Mouse (Mus musculus): ENCODE data around the gene Mfsd8.
"Not testable (repeated sequence)": the region's sequence is repeated elsewhere in the genome, so short reads cannot be mapped to it uniquely, and the experiment has no call there.

The Mfsd8 gene

DNA sequence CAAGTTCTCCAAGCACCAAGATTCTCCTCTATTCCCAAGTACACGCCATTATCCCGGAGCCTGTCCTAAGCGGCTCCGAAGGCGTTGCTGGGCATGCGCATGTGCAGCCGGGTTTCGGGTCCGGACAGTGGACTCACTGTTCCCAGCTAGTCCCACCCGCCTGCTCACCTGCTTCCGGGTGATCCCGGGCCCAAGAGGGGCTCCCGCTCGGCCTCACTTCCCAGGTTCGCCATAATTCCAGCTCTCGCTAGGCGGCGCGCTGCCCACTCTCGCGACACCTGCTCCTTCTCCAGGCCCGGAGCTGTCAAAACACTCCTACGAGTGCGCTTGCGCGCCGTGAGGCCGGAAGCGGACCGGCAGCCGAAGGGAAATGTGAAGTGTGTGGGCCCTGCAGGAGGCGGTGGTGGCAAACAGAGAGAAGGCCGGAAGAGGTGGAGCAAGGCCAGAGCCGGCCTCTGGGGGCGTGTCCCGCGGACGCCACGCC, at the start of gene Mfsd8:
Mfsd8 (minus strand) TSS at position 414 of the 484 bp plus-strand sequence.
- peak; percentile 91 for DNase-seq (ENCODE audit: low read depth)

DNA sequence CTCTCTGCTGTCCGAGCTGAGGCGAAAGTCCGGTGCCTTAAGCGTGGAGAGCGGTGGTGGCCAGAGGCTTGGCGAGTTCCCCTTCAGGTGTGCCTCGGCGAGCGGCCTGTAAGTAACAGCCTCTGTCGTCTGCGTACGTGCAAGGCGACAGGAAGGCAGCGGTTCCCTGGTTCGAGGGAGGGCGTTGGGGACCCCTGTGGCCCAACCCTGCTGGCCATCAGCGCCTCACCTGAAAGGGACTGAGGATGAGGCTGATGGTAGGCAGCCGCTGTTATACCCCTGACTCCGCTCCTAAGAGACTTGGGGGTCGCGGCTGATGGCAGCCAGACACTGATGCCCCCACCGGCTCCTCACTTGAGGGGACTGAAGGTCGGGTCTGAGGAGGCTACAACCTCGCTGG, 47.6 kb upstream of the Mfsd8 start:
- DNase-seq (ENCODE audit: low read depth): peak; percentile 14

DNA sequence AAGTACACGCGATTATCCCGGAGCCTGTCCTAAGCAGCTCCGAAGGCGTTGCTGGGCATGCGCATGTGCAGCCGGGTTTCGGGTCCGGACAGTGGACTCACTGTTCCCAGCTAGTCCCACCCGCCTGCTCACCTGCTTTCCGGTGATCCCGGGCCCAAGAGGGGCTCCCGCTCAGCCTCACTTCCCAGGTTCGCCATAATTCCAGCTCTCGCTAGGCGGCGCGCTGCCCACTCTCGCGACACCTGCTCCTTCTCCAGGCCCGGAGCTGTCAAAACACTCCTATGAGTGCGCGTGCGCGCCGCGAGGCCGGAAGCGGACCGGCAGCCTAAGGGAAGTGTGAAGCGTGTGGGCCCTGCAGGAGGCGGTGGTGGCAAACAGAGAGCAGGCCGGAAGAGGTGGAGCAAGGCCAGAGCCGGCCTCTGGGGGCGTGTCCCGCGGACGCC, 47.2 kb upstream of the Mfsd8 start:
- DNase-seq (ENCODE audit: low read depth): peak; percentile 100

DNA sequence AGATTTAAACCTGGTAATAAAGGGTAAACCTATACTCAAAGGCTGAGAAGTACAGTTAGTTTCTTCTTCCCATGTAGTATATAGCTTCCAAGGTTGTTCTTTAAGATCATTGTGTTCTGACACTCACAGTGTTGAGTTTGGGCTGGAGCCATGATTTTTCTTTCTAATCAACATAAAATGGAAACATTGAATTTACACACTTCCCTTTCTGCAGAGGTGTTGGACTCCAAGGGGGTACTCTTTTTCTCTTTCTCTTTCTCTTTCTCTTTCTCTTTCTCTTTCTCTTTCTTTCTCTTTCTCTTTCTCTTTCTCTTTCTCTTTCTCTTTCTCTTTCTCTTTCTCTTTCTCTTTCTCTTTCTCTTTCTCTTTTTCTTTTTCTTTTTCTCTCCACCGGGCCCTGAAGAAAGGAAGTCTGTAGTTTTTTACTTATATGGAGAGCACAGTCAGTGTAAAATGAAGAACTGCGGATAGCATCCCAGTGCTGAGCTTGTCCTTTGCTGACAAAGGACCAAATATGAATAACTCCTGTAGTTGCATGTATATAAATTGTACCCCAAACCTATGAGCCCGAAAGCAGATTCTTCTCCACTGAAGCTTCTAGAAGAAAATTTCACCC, 6.5 kb upstream of the Mfsd8 start:
- DNase-seq (ENCODE audit: low read depth): not testable (repeated sequence)

DNA sequence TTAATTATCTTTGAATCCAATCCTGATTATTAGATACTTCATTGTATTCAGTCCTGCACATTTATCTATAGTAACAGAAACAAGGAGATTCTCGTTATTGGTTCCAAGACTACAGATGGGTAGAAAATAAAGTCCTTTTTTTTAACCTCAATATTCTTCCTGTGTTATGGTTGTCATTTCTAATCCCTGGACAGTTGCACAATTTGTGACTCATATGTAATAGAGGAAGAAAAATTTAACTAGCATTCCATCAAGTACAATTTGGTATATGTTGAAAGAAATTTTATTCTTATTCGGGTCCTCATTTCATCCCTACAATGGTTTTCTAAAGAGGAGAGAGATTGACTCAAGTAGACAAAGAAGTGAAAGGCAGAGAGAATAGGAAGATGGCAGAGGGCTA, 1.2 kb upstream of the Mfsd8 start:
- DNase-seq (ENCODE audit: low read depth): peak; percentile 26

DNA sequence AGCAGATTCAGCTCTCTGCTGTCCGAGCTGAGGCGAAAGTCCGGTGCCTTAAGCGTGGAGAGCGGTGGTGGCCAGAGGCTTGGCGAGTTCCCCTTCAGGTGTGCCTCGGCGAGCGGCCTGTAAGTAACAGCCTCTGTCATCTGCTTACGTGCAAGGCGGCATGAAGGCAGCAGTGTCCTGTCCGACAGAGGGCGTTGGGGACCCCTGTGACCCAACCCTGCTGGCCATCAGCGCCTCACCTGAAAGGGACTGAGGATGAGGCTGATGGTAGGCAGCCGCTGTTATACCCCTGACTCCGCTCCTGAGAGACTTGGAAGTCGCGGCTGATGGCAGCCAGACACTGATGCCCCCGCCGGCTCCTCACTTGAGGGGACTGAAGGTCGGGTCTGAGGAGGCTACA, 332 bp upstream of the Mfsd8 start:
- DNase-seq (ENCODE audit: low read depth): peak; percentile 35

DNA sequence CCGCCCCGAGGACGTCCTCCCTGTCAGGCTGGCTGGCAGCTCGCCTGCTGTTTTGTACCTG, 101 bp upstream of the Mfsd8 start, which contains the start of gene Abhd18:
Abhd18 (plus strand) TSS at position 14 of the 61 bp plus-strand sequence.
- not testable (repeated sequence) for DNase-seq (ENCODE audit: low read depth)

DNA sequence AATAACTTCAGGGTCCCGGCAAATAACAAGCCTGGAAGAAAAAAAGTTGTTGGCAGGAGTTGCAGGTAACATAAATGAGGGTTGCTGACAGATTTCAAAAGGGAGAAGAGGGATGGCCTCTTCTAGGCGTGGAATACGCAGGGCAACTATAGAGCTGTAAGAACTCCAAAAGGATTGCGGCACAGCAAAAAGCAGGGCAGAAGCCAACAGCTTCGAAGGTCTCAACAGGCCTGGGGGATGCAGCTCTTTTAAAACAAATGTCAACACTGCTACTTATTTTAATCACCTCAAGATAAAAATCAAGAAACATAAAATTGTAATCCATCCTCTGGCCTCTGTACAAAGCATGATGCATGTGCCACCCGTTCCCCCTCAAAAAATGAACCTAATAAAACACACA, 1.2 kb downstream of the Mfsd8 start:
- DNase-seq (ENCODE audit: low read depth): not testable (repeated sequence)

DNA sequence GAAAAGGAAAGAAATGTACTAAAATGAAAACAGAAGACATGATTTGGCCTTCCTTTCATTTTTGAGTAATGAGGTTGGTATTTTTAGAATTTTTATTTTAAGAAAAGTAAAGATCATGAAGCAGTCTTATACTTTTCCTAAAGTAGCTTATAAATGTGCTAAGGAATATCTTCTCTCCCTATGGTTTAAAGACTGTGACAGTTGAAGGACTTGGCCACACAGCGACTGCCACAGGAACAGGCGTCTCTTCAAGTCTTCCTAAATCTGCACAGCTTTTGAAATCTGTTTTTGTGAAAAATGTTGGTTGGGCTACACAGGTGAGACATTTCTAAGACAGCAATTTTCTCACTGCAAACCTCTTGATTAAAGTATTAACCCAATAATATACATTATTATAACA, 33.4 kb downstream of the Mfsd8 start:
- no peak for DNase-seq (ENCODE audit: low read depth)

DNA sequence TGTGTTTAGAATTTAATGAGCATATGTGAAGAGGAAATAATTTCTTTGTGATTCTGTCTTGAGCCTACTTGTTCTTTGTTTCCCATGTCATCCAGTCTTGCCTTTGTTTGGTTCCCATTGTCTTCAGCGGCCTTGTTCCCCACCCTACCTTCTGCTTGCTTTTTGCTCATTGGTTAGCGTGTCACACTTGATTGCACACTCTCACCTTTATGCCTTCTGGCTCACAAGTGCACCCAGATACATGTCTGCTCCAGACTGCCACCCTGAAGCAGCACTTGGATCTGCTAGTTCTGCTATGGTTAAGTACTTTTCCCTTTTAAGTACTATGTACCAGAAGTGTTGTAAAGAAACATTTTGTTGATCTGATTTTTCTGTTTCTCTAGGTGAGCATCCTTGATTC, 36.8 kb downstream of the Mfsd8 start:
- DNase-seq (ENCODE audit: low read depth): no peak

DNA sequence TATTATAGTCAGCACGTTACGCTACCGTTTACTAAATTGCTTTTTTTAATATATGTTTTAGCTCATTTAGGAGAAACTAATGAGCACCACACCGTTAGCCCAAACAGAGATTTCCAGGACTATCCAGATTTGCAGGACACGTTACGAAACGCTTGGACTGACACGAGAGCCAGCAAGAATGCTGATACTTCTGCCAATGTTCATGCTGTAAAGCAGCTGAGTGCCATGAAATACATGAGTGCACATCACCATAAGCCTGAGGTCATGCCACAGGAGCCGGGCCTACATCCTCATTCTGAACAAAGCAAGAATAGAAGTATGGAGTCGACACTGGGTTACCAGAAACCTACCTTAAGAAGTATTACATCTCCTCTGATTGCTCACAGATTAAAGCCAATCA, 38.0 kb downstream of the Mfsd8 start:
- no peak for DNase-seq (ENCODE audit: low read depth)

DNA sequence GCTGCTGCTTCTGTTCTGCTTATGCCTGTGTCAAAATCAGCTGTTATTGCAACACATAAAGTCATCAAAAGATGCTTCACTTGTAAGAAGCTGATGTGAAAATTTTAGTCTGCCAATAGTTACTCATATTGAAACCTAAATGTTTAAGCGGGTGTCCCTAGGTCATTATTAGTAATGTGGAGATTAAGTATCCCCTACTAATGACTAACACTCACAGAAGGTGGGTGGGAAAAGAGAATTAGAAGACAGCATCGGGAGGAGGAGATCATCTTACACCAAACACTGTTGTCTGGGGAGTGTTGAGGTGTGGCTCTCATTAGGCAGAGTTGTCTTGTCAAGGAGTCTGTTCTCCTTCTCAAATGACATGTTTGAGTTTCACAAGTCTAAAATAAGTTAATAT, 39.8 kb downstream of the Mfsd8 start:
- DNase-seq (ENCODE audit: low read depth): peak; percentile 10

DNA sequence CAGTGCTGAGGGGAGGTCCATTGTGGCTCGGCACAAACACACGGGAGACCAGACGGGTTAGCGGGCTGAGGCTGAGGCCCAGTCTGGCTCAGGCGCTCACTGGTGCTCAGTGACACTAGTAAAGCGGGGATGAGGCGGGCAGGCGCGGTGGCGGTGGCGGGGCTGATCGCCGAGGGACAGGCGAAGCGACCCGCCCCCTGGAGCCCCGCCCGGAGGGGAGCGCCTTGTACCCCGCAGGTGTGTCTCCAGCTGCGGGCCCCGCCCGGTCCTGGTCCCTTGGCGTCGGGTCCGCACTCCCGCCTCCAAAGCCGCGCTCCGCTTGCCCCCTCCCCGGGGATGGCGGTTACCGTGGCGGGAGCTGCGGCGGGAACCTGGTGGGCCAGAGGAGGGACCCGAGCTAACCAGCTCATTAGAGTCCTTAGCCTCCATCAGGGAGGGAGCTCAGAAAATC, 46.3 kb downstream of the Mfsd8 start:
- DNase-seq (ENCODE audit: low read depth): no peak

DNA sequence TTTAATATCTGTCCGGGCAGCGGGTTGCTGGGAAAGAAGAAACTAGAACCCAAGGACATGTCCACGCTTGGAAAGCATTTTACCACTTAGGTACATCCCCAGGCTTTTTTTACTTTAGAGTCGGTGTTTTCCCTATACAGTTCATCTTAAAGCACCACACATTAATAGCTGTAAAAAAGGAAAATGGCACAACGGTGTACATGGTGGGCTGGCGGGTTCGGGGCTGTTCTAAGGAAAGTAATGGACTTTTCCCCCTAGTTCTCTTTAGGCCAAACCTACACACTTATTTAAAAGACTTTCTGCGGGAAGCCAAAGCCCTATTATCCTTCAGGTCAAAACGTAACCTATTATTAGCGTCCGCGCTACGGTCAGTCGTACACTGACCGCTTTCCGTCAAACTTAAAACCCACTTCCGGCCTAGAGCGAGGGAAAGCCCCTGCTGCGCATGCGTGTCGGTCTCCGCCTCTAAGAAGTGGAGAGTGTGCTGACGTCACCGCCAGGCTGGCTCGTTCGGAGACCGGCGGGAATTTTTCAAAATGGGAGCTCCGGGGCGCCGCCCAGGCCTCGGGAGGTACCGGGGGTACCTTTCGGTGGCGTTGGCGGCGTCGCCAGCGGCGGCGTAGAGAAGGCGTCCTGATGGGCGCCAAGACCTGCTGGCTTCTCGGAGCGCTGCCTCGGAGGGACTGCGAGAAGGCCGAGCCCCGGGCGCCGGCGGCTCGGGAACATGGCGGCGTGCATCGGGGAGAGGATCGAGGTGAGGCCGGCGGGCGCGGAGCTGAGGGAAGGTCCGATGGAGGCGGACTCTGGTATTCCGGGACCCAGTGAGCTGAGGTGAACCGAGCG, 46.9 kb downstream of the Mfsd8 start, which contains the start of gene Plk4:
Plk4 (plus strand) TSS at position 490 of the 843 bp plus-strand sequence.
- peak; percentile 99 for DNase-seq (ENCODE audit: low read depth)

DNA sequence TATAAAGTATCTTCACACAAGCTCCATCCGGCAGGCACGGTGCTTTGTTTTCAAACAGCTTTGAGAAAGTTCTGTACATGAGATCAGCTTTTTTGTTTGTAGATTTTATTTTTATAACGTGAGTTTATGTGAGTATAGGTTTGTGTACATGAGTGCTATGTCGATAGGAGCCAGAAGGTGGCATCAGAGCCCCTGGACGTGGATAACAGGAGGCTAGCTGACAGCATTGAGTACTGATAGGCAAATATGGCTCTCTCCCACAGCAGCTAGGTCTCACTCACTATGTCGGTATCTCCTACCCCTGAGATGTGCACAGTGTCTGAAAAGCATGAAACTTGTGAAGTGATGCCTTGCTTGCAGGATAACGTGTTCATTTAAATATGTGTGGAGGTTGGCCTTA, 48.2 kb downstream of the Mfsd8 start:
- peak; percentile 77 for DNase-seq (ENCODE audit: low read depth)

DNA sequence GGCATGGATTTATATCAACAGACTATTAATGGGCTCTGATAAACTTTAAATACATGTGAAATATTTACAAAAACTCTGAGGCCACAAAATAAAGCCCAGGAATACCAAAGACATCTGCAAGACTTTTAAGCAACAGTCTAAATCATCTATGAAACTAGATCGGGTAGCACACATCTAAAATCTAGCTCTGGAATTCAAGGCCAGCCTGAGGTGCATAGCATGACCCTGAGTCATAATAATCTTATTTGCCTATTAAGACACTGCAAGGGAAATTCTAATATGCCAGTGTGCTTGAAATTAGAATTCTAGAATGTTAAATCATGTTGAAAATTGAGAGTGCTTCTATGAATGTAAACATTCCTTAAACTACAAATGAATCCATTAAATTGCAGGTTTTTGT, 48.6 kb downstream of the Mfsd8 start:
- DNase-seq (ENCODE audit: low read depth): peak; percentile 43

DNA sequence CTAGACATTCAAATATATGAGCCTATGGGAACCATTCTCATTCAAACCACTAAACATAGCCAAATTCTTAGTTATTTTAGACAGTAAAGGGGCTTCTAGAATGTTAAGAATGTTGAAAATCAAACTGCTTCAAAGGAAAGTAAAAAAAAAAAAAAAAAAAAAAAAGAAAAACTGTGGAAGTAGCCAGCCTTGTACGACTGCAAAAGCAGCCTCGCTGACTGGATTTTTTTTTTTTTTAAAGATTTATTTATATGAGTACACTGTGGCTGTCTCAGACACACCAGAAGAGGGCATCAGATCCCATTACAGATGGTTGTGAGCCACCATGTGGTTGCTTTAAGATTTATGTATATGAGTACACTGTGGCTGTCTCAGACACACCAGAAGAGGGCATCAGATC, 52.9 kb downstream of the Mfsd8 start:
- DNase-seq (ENCODE audit: low read depth): no peak
